Mouse (Mus musculus): ENCODE data around the gene Arhgap15. TPM values are rescaled to one million over a fixed set of nuclear protein-coding genes. Genes with fewer than 3 reads are reported as not detected.

The Arhgap15 gene
- polyA plus RNA-seq, 3 experiments from 2014 or later: 195 to 420 (median 351) TPM

DNA sequence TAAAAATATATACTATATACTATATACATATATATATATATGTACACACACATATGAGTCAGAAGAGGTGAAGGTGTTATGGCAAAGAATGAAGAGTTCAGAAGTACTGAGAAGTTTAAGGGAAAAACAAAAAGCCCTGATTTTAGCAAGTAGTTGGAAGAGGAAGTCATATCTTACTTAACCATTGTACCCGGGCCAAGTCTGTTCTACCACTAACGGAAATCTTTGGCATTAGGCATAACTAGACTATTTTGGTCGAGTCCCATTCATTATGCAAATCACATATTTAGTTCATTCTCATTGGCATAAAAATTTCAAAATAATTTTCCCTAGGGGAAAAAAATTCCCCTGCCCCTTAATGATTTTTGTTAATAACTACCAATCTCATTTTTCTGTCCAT lies 443.4 kb downstream of the Arhgap15 start:
- ATAC-seq: no peak

DNA sequence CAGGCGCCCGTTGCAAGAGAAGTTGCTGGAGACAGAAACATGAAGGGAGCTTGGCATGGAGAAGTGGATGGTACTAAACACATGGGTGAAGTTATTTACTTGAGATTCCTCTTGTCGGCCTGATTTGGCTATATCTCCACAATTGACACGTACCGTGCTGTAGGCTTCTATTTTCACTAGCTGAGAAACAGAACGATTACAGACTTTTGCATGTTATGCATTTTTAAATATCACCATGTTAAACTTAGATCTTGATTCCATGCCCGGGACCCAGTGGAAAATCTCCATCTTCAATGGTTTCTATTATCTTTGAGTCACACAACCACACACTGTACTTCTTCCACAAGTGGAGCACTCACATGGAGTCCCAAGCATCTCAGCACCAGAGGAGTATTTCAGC lies 466.9 kb downstream of the Arhgap15 start:
- ATAC-seq: no peak

DNA sequence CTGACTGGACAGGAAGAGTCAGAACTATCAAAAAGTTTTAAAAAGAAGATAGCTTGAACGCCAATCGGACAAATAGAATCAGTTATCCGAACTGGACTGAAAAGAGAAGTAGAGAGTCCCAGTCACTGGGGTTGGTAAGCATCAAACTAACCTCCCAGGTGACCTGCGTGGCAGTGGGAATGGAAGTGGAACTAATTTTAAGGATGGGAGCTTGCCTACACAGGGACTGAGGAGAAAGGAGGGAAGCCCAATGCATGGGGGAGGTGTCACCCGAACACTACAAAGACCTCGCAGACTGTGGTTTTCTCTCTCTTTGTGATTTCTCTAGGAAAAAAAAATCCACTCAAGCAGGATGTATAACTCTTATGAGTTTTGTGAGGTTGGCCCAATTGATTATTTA lies 469.2 kb downstream of the Arhgap15 start:
- no peak for ATAC-seq

DNA sequence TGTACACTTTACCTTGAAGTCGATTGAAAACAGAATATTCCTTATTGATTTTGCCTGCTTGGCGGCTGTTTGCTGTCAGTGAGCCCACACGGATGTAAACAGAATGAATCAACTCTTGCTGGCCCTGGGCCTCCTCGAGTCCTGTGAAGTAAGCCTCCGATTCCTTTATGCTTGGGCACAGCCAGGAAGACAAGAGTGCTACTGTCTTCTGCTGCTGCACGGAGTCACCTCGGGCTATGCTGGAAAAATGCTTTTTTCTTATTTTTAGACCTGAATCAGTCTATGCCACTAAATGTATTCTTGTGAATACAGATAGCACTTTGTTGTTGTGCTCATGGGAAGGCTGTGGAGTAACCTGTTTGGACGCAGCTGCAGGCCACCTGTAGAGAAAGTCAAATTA lies 469.7 kb downstream of the Arhgap15 start:
- no peak for ATAC-seq

DNA sequence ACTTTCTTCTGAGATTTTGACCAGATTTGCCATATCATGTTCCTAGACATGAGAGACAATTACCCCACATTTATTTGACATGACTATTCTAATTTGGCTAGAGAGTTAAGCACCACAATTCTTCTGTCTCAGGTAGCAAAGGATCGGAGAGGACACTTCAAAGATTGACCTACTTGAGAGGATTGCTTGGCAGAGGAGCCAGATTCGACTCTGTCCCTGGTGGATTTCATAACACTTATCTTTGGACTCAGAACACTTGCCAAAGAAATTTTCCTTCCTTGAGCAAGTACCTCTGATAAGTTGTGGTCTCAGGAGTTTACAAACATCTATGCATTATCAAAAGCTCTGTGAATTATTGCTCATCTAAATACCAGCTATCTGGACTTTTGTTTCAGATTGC lies 473.1 kb downstream of the Arhgap15 start:
- ATAC-seq: no peak

DNA sequence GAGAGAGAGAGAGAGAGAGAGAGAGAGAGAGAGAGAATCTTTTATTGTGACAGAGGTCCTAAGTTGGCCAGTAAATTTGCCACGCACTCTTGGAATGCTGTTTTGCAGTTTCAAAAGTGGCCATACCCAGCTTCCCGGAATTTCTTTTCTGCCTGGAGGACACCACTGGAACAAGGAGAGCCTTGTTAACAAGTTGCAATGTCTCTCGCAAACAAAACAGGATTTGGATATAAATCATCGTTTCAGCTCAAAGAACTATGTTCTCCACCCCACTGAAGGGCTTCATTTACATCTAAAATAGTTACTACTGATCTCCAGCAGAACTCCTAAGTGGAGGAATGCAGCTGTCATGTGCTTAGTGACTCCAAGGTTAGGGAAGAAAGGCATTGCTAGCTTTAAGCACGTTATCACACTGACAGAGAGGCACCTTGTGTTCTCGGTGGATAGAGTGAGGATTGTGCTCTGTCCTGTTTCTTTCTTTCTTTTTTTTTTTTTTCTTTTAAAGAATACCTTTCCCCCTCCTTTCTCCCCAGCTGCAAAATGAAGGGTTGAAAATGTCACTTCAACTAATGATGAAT lies 473.6 kb downstream of the Arhgap15 start:
- no peak for ATAC-seq

DNA sequence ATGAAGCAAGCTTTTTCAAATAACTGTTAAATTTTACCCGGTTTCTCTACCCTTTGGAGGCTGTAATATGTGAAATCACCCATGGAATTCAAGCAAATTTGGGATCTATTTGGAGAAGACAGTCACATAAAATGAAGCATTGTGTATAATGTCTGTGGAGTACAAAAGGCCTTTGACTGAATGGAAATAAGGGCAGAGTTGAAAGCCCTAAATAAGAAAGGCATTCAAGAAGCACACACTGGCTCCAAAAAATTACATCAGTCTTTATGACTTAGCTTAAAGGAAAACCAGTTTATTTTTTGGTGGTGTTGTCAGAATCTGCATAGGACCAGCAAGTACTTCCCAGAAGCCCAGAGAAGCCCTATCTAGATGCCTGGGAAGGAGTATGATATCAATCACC lies 486.2 kb downstream of the Arhgap15 start:
- no peak for ATAC-seq

DNA sequence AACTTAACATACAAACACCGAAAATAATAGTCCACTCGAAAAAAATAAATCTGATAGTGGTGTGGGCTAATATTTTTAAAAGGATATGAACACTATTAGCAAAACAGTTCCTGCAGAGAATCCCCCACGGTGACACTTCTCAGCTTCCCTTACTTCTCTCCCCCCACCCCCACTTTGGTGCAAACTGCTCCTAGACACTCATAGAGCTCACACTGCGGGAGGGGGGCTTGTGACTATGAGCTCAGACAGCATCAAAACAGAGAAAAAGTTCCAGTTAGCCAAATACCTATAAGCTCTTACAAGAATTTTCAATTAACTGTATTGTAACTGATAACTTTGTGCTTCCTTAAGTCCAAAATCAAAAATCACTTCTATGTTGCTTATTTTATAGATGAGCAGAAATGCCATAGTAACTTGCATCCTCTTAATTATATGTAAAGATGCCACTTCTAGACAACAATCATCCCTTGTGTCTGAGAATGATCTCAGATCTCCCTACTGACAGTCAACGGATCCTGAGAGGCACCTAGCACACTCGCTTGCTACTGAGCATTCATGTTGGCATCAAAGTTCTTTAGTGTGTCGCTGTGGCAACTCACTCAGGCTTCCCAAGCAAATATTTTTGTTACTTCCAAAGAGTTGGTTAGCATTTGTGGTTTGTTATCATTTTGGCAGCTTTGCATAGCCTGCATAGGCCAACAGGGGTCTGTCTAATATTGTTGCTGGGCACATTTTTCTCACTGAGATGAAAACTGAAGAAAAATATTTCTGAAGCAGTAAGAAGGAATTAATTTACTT lies 493.2 kb downstream of the Arhgap15 start:
- no peak for ATAC-seq

DNA sequence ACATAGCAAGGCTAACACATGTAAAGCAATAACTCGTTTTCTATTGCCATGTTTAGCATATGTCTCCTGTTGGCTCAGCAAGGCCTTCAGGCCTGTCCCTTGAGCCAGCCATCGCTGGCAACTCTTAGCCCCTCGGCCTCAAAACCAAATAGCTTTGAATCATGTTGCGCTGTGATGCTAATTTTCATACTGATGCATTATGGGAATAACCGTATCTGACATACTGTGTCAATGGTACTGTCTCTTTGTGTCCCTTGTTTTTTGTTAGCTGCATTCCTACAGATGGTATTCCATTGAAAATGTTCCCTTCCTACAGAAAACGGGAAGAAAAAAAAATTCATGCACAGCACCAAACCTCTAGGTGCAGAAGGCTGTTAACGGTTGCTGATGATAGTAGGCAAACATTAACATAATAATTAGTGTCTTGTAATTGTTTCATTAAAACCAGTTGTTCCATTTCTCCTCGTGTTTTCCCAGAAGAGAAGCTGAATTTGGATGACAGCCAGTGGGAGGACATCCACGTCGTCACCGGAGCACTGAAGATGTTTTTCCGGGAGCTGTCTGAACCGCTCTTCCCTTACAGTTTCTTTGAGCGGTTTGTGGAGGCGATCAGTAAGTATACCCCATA lies 494.1 kb downstream of the Arhgap15 start:
- no peak for ATAC-seq

DNA sequence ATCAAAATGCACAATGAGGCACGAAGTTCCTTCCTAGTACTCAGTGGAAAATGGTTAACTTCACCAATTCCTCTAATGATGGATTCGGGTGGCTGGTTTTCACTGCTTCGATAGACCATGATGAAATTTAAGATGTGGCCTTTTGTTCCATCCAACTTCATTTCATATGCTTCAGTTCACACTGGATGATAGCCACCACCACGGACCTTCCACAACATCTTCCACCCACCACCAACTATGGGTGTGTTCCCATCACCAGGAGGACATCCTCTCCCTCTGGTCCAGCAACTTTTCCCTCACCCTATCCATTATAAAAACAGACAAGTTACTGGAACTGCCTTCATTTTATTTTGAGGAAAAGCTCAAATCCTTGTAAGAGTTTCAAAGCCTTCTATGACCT lies 506.7 kb downstream of the Arhgap15 start:
- no peak for ATAC-seq

DNA sequence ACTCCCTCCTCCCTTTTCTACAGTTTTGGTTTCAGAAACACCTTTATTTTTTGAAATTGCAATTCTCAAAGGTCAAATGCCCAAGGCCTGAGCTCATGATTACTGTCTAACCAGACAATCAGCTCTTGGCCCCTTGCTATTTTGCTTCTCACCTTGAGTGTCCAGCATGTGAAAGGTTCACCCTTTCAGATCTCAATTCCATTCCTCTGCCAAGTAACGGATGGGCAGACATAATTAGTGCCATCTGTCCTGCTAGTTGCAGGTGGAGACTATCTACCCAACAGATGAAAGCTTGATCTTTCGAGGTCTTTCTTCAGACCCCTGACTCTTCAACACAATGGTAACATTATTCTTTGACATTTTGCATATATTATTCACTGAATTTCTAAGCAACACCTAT lies 509.3 kb downstream of the Arhgap15 start:
- ATAC-seq: no peak

DNA sequence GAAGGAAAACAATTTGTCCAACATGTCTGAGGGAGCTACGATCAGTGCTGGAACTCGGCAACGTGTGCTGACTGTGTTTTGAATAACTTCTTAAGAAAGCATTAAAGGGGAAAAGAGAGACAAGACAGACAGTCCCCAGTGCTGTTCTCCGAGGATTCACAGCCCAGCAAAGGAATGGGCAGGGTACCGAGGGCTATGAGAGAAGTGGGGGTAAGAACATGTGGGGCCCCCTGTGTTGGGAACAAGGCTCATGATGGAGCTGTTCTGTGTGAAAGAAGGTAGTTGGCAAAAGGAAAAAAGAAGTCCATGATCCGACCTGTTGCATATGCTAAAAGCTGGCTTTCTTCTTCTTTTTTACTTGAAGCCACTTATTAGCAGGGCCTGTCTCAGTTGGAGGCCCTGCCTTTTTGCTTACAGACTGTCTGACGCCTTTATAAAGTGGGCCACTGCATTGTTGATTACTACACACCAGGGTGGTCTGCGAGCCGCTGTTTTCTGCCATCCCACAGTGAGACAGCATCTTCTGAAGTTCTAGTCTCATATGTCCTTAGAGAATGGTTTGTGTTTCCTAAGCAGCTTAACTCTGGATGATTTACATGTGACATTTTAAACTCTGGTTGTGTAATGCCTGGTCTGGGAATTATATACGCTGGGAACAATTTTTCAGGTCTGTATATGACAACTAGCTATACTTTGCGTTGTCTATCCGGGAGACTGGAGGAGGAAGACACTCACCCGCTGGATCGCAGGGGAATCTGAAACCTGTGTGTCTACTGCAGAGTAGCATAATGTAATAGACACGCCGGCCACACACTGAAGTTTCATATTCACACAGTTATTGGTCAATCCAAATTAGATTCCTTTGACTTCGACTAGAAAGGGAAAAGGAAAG lies 523.1 kb downstream of the Arhgap15 start:
- ATAC-seq: no peak

DNA sequence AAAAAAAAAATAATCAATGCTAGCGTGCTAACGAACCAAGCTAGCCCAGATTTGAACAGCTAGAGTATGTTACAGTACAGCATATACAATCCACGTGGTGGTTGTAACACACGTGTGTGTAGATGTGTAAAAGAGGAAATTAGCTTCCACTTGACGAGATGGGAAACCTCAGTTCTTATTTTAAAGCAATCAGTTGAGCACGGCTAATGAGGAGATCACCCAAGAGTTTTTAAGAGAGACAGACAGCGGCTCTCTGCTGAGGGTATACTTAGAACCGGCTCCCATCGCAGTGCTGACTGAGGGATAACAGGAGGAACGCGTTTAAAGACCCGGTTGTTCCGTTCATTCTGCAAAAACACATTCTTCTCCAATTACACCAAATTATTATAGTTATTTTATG lies 524.0 kb downstream of the Arhgap15 start:
- no peak for ATAC-seq

DNA sequence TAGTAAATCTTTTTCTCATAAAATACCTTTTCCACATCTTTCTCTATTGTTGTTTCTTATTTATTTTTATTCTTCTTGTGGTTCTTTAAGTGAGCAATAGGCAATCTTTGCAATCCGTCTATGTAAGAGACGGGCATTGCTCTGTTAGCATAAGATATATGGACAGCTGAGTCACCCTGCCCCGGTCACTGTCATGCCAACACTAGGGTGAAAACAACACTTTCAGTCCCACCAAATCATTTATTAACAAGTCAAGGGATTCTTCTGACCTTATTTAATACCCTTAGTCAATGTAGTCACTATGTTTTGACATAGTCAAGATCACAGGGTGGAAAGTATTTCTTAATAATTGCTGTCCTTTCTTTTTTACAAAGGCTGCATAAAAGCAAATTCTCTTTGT lies 525.8 kb downstream of the Arhgap15 start:
- no peak for ATAC-seq

DNA sequence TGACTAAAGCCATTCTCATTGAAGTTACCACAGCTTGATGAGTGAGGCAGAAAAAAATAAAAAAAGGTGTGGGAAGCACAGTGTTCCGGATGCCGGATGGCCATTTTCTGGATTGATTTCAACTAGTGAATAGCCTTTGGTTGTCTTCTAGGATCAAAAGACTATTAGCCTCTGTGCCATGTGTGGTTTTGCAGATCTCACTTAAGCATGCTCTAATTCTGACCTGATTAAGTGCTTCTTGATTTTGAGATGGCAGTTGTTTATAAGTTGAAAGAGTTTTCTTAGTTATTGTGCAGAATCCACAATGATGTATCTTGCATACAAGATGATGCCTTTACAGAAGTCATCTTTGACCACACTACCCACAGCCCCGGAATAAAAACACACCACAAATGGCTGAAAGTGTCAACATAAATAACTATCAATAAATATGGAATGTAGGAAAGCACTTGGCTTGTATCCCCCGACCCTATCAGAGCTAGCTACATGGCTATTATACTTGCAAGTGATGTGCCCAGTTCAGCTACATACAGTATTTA lies 537.6 kb downstream of the Arhgap15 start:
- ATAC-seq: no peak

DNA sequence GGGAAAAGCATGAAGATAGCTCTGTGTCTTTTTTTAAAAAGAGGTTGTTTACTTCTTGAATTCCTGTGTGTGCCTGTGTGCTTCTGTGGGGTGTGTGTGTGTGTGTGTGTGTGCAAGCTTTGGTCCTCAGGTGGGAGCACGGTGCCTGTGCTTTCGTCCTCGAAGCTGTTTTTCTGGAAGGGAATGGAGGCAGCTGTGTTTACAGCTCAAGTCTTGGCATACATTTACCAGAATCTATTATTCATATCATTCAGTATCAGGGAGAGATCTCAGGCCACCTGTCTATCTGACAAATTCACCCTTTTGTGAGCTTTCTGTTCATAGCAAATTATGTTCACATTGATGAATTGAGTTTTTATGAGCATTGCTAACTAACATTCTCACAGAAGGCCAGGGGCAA lies 550.5 kb downstream of the Arhgap15 start:
- ATAC-seq: no peak

DNA sequence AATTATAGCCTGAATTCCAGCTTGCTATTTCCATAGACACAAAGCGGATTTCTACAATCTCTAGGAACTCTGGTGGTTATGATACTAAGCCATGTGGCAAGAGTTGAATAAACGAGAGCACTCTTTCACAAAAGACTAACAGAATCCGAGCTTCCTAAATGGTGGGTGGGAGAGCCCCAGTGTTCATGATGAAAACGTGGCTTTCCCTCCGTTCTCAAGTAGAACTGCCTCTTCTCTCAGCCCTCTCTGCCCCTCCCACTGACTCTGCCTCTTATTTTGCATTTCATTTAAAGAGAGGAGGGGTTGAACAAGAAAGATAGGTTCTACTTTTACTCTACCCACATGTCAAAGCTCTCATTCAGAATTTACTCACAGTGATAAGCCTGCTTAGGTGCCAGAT lies 551.3 kb downstream of the Arhgap15 start:
- ATAC-seq: no peak

DNA sequence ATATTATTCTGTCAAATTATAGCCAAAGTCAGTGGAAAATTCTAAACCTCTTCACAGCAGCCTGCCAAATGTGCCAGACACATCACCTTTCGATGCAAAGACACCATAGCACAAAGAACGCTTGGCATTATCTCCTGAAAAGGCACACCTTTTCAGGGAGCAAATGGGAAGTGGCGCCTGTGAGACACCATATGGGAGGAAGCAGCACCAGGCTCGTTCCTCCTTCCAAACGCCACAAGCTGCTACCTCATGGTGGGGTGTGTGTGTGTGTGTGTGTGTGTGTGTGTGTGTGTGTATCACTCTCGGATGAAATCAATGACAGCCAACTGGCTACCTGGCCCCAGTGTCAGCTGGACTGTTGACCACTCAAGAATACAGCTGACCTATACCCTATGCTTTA lies 551.8 kb downstream of the Arhgap15 start:
- ATAC-seq: no peak

DNA sequence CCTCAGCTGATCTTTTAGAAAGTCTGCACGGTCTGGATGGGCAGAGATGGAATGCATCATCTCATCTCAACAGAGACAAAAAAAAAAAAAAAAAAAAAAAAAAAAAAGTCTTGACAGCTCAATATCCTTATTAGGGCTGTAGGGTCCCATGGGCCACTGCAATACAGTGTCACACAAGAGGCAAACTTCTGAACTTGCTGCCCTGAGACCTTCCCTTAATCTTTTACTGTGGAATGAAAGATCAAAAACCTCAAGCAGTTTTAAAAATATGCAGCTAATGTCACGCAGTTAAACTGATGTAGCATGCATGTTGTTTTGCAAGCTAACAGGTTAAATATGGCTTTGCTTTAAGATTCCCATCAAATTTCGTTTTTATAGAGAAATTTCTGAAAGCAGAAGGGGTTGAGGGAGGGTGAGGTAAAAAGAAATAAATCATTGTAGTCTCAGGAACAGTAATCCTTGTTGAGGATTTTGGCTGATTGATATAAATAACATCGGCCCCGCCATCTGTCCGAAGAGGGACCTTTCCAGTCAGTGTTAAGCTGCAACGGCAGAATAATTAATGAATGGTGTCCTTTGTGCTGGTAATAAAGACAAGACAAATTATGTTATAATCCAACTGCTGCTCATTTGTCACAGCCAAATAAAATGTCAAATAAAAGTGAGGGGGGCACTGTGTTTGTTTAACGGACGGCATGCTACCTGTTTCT lies 555.8 kb downstream of the Arhgap15 start:
- ATAC-seq: no peak

DNA sequence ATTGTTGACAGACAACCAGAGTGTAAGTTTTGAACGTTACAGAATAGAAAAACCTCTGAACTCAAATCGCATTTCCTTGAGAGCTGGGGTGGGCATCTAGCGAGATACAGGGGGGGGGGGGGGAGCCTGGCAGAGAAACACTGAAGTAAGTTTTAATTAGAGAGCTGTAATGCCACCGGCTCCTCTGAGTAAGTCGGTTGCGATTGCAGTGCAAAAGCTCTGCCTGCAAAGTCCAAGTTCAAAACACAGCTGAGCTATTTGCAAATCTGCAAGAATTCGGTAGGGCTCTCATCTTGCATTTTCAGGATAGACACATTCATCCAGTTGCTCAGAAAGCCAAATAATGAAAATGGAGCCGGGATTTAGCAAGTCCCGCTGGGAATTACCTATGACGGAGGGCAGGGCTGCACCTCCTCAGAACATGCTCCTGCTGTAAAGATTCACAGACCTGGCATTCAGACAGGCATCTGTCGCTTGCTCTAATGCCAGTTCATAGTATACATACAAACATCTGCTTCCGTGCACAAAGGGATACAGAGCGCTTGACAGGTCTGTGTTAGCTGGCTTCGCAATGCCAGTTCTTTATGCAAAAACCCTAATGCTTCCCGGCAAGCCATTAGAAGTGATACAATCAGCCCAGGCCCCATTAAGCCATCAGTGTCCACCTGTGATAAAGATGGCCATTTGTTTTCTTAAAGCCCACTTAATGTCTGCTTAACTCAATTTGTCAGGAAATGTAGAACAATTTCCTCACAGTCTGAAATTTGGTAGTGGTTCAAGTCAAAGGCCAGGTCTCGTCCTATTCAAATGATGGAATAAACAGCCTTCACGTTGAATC lies 556.6 kb downstream of the Arhgap15 start:
- no peak for ATAC-seq

DNA sequence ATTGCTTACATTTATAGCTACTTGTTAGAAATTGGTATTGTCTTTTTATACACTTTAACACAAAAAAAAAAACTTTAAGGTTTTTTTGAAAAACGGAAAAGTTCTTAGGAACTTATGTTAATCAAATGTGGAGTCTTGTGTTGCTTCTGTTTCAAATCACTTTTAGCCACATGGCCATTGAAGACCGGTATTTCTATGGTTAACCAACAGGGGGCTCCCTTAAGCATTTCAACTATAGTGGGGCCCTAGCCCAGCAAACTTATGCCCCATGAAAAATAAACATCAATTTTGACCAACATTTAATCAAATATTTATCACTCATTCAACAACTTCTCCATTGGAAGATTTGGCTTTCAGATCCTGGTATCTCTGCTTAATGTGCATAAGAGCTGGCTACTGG lies 557.5 kb downstream of the Arhgap15 start:
- no peak for ATAC-seq
